Mouse (Mus musculus) heart, adult 2 months (tissue): ENCODE data around the gene Gm45716.

Experiments used
- CTCF ChIP-seq: fragments of 200-600 bp; IDR thresholded peaks from 2 replicates; pipeline ENCODE4 v1.8.1; 2022; ENCODE audit warnings: antibody characterized with exemption, mild to moderate bottlenecking, moderate library complexity
- POLR2A ChIP-seq: fragments of 200-500 bp; IDR thresholded peaks from 2 replicates; pipeline ENCODE4 v1.6.1; 2011; ENCODE audit warnings: mild to moderate bottlenecking, low read depth, low read length, control low read depth; ENCODE audit not compliant: insufficient read depth

DNA sequence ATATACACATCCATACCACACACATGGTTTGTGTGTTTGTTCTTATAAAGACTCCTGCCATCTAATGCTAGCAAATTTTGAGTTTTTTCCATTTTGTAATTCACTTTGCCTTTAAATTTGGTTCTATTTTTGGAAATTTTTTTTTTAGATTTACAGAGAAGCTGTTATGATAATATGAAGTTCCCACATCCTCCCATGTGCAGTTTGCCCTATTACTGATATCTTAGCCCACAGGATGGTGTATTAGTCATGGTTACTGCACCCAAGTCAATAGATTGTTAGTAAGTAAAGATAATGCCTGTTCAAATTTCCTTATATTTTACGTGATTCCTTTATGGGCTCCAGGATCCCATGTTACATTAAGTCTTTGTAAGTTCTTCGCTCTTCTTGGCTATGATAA is 107.1 kb downstream of the Gm45716 start:
- no peak for TF ChIP-seq POLR2A
- TF ChIP-seq CTCF: no peak
